Mouse (Mus musculus): ENCODE measurements at regions not wholly inside any gene's neighbourhood (a gene's known extent, or its start where the extent isn't known, plus 50 kb on each side); places are given as distances from the start of the nearest gene placed in this dataset.

DNA sequence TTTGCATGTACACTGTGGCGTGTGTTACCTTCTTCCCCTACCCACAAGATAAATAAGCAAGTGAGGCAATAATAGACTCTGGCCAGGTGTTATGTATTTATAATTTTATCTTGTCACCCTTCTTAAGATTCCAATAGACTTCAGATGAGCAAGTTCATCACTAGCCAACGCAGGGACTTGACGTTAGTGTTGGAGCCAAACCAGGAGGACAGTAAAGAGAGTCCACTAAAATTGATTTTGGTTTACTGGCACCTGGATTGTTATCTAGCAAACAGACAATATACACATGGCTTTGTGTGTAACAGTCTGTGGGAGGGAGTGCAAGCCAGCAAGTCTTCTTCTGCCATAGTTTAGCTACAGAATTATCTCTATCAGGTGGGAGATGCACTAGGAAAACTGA lies 236.0 kb downstream of the Ndfip2 start:
- no peak for TF ChIP-seq E2F4 (IDR thresholded peaks at IDR 0.05; ENCODE audit: borderline replicate concordance, low read depth, low read length)
- no peak for TF ChIP-seq MXI1 (IDR thresholded peaks at IDR 0.05; ENCODE audit: low read depth, low read length)
- TF ChIP-seq TBP (IDR thresholded peaks at IDR 0.05; ENCODE audit: low read depth, low read length), result no peak
- no peak for TF ChIP-seq JUND (IDR thresholded peaks at IDR 0.05; ENCODE audit: low read depth, low read length)
- no peak for TF ChIP-seq NRF1 (IDR thresholded peaks at IDR 0.05; ENCODE audit: insufficient read depth, low read depth, low read length, poor library complexity, severe bottlenecking)
- Histone ChIP-seq H3K79me2 (ENCODE audit: control insufficient read depth, insufficient read depth, low read length, poor library complexity) (no peaks in the 10 kb centered on the region), H3K4me3 (ENCODE audit: control insufficient read depth in 1 of 2, insufficient read depth in 1 of 2, low read depth in 2 of 2, low read length in 2 of 2) (no peak overlapping the region), H3K36me3 (ENCODE audit: control insufficient read depth in 1 of 2, insufficient read depth in 2 of 2, low read length in 2 of 2) (no peaks in the 10 kb centered on the region), H3K27me3 (ENCODE audit: control insufficient read depth in 1 of 2, insufficient read depth in 2 of 2, low read length in 2 of 2) (no peaks in the 10 kb centered on the region), H3K9ac (ENCODE audit: control insufficient read depth, low read depth, low read length, poor library complexity, severe bottlenecking) (no peak overlapping the region), H3K9me3 (replicated peaks; ENCODE audit: insufficient read depth, low read length) (no peaks in the 10 kb centered on the region), H3K4me1 (ENCODE audit: control insufficient read depth in 1 of 2, insufficient read depth in 2 of 2, low read length in 2 of 2) (no peaks in the 10 kb centered on the region), H3K27ac (ENCODE audit: control insufficient read depth, low read depth, low read length) (no peak overlapping the region)
- no peak for DNase-seq (ENCODE audit: low read depth, low spot score)

GRCm38 (mm10) chr14:105490158-105490557 lies 231.8 kb downstream of the Ndfip2 start:
- Histone ChIP-seq H3K79me2 (ENCODE audit: control insufficient read depth, insufficient read depth, low read length, poor library complexity) (no peaks in the 10 kb centered on the region), H3K4me1 (ENCODE audit: control insufficient read depth in 1 of 2, insufficient read depth in 2 of 2, low read length in 2 of 2) (no peaks in the 10 kb centered on the region), H3K9ac (ENCODE audit: control insufficient read depth, low read depth, low read length, poor library complexity, severe bottlenecking) (no peak overlapping the region), H3K36me3 (ENCODE audit: control insufficient read depth in 1 of 2, insufficient read depth in 2 of 2, low read length in 2 of 2) (no peaks in the 10 kb centered on the region), H3K27me3 (ENCODE audit: control insufficient read depth in 1 of 2, insufficient read depth in 2 of 2, low read length in 2 of 2) (no peaks in the 10 kb centered on the region), H3K9me3 (replicated peaks; ENCODE audit: insufficient read depth, low read length) (no peaks in the 10 kb centered on the region), H3K4me3 (ENCODE audit: control insufficient read depth in 1 of 2, insufficient read depth in 1 of 2, low read depth in 2 of 2, low read length in 2 of 2) (no peak overlapping the region), H3K27ac (ENCODE audit: control insufficient read depth, low read depth, low read length) (no peak overlapping the region)
- no peak for DNase-seq (ENCODE audit: low read depth, low spot score)
- TF ChIP-seq MEF2A (IDR thresholded peaks at IDR 0.05; ENCODE audit: extremely low read depth, insufficient replicate concordance, low read depth, low read length, poor library complexity, severe bottlenecking), result no peak
- no peak for TF ChIP-seq SMC3 (IDR thresholded peaks at IDR 0.05; ENCODE audit: low read depth, low read length)
- TF ChIP-seq POLR2A (IDR thresholded peaks at IDR 0.05; ENCODE audit: control insufficient read depth in 1 of 2, insufficient read depth in 1 of 2, low read depth in 1 of 2, low read length in 2 of 2, poor library complexity in 1 of 2), result no peak
- no peak for TF ChIP-seq KAT2A (conservative IDR thresholded peaks at IDR 0.05; ENCODE audit: low read depth, low read length)
- TF ChIP-seq POLR2AphosphoS2 (IDR thresholded peaks at IDR 0.05; ENCODE audit: low read length), result no peak

- H3K79me2 ChIP-seq (ENCODE audit: control insufficient read depth, insufficient read depth, low read length, poor library complexity), result no peaks in the 10 kb centered on the region
- no peaks in the 10 kb centered on the region for H3K9me3 ChIP-seq (replicated peaks; ENCODE audit: insufficient read depth, low read length)
- no peak for TF ChIP-seq RAD21 (IDR thresholded peaks at IDR 0.05; ENCODE audit: low read depth, low read length)
- no peaks in the 10 kb centered on the region for H3K36me3 ChIP-seq (ENCODE audit: control insufficient read depth in 1 of 2, insufficient read depth in 2 of 2, low read length in 2 of 2)
- no peak for DNase-seq (ENCODE audit: low read depth, low spot score)
- H3K4me1 ChIP-seq (ENCODE audit: control insufficient read depth in 1 of 2, insufficient read depth in 2 of 2, low read length in 2 of 2), result no peaks in the 10 kb centered on the region
- H3K27ac ChIP-seq (ENCODE audit: control insufficient read depth, low read depth, low read length), result no peak overlapping the region
- H3K27me3 ChIP-seq (ENCODE audit: control insufficient read depth in 1 of 2, insufficient read depth in 2 of 2, low read length in 2 of 2), result no peaks in the 10 kb centered on the region
- H3K9ac ChIP-seq (ENCODE audit: control insufficient read depth, low read depth, low read length, poor library complexity, severe bottlenecking), result no peak overlapping the region
- H3K4me3 ChIP-seq (ENCODE audit: control insufficient read depth in 1 of 2, insufficient read depth in 1 of 2, low read depth in 2 of 2, low read length in 2 of 2), result no peak overlapping the region
These were observed 225.1 kb downstream of the Ndfip2 start for GRCm38 (mm10) chr14:105483352-105484083.
